Mouse (Mus musculus): ENCODE measurements around the gene Ptges3.
"Not testable (repeated sequence)": the region's sequence is repeated elsewhere in the genome, so short reads cannot be mapped to it uniquely, and the experiment has no call there.

Gene Ptges3

DNA sequence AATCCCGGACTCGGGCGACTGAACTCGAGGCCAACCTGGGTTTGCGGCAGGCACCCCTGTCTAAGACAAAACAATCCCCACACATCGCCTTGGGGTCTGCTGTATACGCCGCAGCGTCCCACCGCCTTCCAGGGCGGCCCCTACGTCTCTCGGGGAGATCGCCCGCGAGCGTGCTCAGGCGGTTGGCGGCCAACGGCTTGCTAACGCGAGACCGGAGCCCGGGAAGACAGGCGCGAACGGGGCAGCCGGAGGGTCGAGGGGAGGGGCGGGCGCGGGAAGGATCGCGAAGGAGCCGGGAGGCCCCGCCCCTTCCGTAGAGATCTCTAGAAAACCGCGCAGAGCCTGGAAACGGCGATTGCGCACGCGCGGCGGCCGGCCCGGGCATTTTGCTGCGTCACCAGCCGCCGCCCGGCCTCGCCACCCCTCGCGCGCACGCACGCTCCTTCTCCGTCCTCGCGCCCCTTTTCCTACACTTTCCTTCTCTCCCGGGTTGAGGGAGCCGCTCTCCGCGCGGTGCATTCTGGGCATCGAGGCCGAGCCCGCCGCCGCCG, at the start of gene Ptges3:
Ptges3 (plus strand) TSS at position 354 of the 551 bp plus-strand sequence.
- peak; percentile 93 for ATAC-seq (ENCODE audit: insufficient number of reproducible peaks, low FRiP score, low TSS enrichment)

DNA sequence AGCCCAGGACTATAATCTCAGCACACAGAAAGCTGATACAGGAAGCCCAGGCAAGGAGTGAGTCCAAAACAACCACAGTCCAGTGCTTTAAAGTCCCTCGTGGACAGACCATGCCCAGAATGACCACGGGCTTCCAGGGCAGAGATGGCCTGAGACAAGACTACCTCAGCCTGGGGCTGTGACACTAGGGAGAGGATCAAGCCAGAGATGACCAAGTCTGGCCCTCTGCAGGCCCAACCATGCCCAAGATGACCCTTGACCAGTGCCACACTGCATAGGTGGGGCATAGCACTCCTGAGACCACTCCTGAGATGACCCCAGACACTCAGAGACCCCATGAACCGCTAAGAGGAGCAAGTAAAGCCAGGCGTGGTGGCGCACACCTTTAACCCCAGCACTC, 49.0 kb upstream of the Ptges3 start:
- ATAC-seq (ENCODE audit: insufficient number of reproducible peaks, low FRiP score, low TSS enrichment) = no peak

DNA sequence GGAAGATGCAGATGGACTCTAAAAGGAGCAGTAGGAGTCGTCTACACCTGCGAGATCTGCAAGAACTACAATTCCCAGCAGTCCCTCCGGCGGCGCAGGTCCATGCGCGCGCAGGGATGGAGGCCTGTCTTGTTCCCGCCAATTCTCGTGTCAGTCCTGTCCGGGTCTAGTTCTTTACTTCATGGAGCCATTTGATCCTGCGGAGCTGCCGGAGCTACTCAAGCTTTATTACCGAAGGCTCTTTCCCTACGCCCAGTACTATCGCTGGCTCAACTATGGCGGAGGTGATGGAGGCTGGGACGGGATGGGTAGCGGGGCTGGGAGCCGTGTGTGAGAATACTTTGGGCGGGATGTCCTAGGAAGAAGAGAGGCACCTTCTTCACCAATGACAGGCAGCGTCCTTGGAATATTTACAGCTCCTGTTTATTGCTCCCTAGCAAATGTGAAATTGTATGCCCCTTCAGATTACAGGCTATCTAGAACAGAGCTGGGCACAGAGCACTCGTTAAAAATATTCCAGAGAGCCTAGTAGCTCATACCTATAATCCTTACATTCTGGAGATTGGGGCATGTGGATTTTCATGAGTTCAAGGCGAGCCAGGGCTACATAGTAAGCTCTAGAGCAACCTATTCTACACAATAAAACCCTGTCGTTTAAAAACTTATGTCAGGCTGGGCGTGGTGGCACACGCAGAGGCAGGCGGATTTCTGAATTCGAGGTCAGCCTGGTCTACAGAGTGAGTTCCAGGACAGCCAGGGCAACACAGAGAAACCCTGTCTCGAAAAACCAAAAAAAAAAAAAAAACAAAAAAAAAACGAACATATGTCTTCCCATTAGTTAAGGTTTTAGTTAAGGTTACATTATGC, 43.5 kb upstream of the Ptges3 start, which contains the start of gene Prim1:
Prim1 (plus strand) TSS at position 101 of the 867 bp plus-strand sequence.
- ATAC-seq (ENCODE audit: insufficient number of reproducible peaks, low FRiP score, low TSS enrichment) = peak; percentile 96

DNA sequence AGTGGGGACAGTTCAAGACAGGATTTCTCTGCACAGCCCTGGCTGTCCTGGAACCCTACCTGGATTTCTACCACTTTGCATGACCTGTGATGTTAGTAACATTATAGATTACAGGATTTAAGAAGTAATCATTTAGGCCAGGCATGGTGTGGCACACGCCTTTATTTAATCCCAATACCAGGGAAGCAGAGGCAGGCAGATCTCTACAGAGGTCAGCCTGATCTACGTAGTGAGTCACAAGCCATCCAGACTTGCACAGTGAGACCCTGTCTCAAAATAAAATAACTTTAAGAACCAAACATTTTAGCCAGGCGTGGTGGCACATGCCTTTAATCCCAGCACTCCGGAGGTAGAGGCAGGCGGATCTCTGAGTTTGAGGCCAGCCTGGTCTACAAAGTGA, 36.6 kb upstream of the Ptges3 start:
- ATAC-seq (ENCODE audit: insufficient number of reproducible peaks, low FRiP score, low TSS enrichment) = no peak

DNA sequence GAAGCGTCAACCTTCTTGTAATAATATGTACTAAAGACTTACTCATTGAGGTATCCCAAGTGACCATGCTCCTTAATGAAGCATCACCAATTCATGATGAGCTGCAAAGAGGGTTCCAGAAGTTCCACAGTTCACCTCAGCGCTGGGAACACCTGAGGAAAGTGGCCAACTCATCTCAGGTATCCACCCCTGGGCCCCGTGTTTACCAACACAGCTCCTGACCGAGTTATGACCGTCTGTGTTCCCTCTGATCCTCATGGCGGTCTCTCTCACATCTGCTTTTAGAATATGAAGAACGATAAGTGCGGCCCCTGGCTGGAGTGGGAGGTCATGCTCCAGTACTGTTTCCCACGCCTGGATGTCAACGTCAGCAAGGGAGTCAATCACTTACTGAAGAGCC, 35.3 kb upstream of the Ptges3 start:
- no peak for ATAC-seq (ENCODE audit: insufficient number of reproducible peaks, low FRiP score, low TSS enrichment)

DNA sequence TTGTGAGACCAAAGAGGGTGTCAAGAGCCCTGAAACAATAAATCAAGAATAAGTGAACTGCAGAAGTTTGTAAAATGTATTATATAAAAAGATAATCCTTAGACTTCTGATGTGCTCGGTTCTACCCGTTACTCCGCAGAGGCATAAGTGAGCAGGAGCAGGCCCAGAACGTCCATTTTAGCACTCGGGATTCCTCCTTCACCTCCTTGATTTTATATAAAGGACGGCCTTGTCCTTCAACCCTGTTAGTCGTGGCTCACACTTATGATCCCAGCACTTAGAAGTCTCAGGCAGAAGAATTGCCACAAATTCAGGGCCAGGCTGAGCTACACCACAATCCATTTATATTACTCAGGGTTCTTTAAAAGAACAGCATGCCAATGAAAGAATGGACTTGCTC, 28.8 kb upstream of the Ptges3 start:
- ATAC-seq (ENCODE audit: insufficient number of reproducible peaks, low FRiP score, low TSS enrichment) = no peak

DNA sequence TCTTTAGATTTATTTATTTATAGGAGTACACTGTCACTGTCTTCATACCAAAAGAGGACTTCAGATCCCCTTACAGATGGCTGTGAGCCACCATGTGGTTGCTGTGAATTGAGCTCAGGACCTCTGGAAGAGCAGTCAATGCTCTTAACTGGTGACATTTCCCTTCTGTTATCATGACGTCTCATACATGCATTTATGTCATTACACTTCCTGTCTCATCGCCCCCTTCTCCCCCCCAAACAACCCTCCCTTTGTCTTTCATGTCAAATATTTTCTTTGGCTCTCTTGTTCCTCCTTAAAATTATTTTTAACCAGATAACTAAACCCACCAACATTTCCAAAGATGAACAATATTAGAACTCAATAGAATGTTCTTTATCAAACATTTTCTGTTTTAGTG, 27.9 kb upstream of the Ptges3 start:
- no peak for ATAC-seq (ENCODE audit: insufficient number of reproducible peaks, low FRiP score, low TSS enrichment)

DNA sequence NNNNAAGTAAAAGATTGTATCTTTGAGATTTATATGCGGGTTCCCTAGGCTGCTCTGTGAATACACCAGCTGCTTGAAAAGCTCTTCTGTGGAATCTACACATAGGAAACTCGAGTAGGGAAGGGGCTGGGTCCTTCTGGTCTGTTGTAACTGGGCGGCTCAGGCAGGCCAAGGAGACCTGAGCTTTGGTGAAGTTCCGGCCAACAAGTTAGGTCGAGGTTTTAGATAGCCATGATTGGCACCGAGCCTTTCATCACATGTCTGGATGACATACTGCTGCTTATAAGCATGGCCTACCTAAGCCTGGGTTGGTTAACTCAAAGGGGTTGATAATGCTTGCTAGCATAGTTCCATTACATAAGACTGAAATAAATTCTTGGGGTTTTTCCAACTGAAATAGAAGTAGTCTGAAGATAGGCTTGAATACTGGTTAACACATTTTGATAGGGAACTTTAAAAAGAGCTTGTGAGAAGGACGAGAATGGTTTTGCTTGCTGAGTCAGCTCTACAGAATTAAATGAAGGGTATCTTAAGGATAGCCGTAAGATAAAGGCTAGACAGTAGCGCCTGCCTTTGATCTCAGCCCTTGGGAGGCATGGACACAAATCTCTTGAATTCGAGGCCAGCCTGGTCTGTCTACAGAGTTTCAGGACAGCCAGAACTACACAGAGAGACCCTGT, 21.9 kb upstream of the Ptges3 start:
- ATAC-seq (ENCODE audit: insufficient number of reproducible peaks, low FRiP score, low TSS enrichment) = no peak

DNA sequence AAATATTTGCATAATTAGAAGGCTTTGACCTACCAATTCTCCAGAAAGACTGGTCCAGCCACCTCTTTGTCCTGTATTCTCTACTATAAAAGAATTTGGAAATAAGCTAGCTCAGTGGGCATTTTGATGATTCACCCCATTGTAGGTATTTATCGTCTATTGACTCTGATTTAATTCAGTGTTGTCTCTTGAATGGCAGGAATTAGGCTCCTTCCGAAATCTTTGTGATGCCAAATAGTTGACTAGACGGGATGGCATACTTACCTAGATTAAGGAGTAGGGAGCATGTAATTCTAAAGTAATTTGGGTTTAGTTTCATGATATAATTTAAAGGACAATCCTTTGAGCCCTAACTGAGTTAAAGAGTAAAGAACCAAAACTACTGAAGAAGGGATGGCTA, 20.8 kb upstream of the Ptges3 start:
- no peak for ATAC-seq (ENCODE audit: insufficient number of reproducible peaks, low FRiP score, low TSS enrichment)

DNA sequence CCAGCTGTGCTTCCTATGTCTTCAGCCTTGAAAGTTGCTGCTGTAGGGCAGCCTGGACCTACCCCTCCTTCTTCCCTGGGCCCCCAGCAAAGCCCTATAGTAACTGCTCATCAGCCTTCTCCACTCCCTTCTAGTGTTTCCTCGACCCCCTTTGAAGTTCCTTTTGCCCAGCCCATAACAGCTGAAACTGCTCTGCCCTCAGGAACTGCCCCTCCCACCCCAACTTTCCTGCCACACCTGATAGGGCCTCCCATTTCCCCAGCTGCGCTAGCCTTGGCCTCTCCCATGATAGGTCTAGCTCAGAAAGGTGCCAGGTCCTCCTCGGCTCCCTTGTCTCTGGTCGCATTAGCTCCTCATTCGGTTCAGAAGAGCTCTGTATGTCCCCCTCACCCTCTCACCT, 19.6 kb upstream of the Ptges3 start:
- no peak for ATAC-seq (ENCODE audit: insufficient number of reproducible peaks, low FRiP score, low TSS enrichment)

DNA sequence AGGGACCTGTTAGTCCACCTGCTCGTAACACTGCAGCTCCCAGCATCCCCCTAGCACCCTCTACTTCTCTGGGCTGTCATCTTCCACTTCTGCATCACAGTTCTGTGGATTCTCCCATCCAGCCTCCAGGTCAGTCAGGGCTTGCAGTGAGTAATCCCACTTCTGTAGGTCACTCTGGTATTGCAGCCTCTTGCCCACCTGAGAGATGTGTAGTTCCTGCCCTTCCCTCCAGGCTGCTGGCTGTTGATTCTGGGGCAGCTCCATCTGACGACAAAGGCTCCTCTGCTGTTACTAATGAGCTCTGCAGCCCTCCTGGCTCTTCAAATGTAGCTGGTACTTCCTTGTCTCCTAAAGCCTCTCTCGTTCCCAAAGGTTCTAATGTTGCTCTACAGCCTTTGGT, 18.9 kb upstream of the Ptges3 start:
- no peak for ATAC-seq (ENCODE audit: insufficient number of reproducible peaks, low FRiP score, low TSS enrichment)

DNA sequence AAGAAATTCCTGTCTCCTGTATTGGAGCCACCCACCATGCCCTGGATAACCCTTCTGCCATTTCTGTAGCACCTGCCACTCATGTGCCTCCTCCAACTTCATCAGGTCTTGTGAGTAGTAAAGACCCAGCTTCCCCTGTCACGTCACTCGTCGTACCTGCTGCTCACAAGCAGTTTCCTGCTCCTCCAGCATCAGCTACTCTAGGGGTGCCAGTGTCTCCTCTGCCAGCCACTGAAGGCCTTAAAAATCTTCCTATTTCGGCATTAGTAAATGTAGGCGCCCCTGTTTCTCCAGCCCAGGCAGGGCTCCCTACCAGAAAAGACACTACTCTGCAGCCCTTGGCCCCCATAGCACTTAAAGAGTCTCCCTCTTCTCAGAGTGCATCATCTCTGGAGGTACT, 18.5 kb upstream of the Ptges3 start:
- no peak for ATAC-seq (ENCODE audit: insufficient number of reproducible peaks, low FRiP score, low TSS enrichment)

DNA sequence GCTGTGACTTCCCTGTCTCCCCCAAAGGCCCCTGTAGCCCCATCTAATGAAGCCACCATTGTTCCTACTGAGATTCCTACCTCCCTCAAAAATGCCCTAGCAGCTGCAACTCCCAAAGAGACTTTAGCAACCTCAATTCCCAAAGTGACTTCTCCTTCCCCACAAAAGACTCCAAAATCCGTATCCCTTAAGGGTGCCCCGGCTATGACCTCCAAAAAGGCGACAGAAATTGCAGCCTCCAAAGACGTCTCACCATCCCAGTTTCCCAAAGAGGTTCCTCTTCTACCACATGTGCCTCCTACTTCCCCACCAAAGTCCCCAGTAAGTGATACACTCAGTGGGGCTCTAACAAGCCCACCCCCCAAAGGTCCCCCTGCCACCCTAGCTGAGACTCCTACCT, 17.1 kb upstream of the Ptges3 start:
- ATAC-seq (ENCODE audit: insufficient number of reproducible peaks, low FRiP score, low TSS enrichment) = no peak

DNA sequence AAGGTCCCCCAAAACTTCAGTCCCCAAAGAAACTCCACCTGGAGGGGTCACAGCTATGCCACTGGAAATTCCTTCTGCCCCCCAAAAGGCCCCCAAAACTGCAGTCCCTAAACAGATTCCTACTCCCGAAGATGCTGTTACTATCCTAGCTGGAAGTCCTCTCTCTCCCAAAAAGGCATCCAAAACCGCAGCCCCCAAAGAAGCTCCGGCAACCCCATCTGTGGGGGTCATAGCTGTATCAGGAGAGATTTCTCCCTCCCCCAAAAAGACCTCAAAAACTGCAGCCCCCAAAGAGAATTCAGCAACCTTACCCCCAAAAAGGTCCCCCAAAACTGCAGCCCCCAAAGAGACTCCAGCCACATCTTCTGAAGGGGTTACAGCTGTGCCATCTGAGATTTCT, 16.3 kb upstream of the Ptges3 start:
- no peak for ATAC-seq (ENCODE audit: insufficient number of reproducible peaks, low FRiP score, low TSS enrichment)

DNA sequence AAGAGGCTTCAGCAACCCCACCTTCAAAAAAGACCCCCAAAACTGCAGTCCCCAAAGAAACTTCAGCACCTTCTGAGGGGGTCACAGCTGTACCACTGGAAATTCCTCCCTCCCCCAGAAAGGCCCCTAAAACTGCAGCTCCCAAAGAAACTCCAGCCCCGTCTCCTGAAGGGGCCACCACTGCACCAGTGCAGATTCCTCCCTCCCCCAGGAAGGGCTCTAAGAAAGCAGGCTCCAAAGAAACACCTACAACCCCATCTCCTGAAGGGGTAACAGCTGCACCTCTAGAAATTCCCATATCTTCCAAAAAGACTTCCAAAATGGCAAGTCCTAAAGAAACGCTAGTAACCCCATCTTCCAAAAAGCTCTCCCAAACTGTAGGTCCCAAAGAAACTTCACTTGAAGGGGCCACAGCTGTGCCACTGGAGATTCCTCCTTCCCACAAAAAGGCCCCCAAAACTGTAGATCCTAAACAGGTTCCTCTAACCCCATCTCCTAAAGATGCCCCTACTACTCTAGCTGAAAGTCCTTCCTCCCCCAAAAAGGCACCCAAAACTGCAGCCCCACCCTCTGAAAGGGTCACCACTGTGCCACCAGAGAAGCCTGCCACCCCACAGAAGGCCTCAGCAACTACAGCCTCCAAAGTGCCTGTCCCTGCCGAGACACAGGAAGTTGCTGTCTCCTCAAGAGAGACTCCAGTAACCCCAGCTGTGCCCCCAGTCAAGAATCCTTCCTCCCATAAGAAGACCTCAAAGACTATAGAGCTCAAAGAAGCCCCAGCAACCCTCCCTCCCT, 15.5 kb upstream of the Ptges3 start:
- no peak for ATAC-seq (ENCODE audit: insufficient number of reproducible peaks, low FRiP score, low TSS enrichment)

DNA sequence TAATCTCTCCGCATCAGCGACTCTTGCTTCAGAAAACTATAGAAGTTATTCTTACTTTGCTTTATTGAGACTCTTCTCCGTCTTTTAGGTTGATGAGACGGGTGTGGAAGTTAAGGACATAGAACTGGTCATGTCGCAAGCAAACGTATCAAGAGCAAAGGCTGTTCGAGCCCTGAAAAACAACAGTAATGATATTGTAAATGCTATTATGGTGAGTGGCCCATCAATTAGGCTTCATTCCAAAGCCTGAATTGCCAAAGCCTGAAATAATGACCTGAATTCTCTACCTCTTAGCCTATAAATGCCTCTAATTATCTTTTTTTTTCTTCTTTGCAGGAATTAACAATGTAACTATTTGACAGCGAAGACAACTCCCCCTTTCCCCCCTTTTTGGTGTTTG, 10.6 kb upstream of the Ptges3 start:
- no peak for ATAC-seq (ENCODE audit: insufficient number of reproducible peaks, low FRiP score, low TSS enrichment)

DNA sequence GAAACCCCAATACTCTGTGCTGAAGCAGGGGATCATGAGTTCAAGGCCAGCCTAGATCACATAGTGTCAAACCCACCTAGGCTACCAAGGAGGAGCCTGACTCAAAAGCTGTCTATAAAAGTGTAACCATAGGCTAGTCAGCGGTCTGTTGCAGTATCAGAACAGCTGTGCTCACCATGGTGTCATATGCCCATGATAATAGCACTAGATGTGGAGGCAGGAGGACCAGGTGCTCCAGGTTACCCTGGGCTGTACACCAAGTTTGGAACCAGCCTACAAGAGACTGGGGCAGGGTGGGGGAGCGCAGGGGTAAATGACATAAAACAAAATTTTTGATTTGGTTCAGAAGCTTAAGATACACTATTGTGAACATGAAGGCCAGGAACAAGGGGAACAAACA, 9.0 kb upstream of the Ptges3 start:
- no peak for ATAC-seq (ENCODE audit: insufficient number of reproducible peaks, low FRiP score, low TSS enrichment)

DNA sequence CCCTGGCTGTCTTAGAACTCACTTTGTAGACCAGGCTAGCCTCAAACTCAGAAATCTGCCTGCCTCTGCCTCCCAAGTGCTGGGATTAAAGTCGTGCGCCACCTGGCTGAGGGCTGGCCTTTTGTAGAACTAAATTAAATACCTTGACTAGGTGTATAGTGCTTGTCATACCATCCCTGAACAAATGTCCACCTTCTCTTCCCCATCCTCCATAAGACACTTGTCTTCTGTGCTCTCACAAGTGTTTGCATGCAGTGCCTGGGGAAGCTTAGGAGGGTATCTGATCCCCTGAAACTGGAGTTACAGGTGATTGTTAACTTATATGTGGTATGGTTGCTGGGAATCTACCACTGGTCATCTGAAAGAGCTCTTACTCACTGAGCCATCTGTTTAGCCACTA, 8.4 kb upstream of the Ptges3 start:
- ATAC-seq (ENCODE audit: insufficient number of reproducible peaks, low FRiP score, low TSS enrichment) = no peak

DNA sequence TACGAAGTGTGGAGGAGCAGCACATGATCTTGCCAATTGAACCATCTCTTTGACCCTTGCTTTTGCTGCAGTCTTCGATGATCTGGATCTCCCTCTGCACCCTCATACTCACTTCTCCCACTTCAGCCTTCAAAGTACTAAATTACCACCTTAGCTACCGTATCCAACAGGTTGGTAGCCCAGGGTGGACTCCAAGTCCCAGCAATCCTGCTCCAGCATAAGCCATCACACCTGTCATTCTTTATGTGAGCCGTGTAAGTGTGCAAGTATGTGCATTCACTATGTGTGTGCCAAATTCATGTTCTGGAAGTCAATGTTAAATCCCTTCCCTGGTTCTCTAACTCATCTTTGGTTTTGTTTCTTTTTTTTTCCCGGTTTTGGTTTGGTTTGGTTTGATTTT, 7.2 kb upstream of the Ptges3 start:
- no peak for ATAC-seq (ENCODE audit: insufficient number of reproducible peaks, low FRiP score, low TSS enrichment)

DNA sequence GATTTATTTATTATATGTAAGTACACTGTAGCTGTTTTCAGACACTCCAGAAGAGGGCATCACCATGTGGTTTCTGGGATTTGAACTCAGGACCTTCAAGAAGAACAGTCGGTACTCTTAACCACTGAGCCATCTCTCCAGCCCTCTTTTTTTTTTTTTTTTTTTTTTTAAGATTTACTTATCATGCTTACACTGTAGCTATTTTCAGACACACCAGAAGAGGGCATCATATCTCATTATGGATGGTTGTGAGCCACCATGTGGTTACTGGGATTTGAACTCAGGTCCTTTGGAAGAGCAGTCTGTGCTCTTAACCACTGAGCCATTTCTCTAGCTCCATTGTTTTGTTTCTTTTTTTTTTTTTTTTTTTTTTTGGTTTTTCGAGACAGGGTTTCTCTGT, 6.6 kb upstream of the Ptges3 start:
- not testable (repeated sequence) for ATAC-seq (ENCODE audit: insufficient number of reproducible peaks, low FRiP score, low TSS enrichment)

DNA sequence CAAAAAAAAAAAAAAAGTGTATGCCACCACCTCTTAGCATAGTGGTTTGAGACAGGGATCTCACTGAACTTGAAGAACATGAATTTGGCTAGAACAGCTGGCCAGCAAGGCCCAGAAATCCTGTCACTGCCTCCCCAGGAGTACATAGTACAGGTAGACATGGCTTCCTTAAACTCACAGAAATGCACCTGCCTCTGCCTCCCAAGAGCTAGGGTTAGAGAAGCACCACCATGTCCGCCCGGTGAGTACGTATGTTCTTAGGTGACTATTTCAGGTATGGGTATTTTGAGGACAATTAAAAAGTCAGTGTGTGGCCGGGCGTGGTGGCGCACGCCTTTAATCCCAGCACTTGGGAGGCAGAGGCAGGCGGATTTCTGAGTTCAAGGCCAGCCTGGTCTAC, 5.8 kb upstream of the Ptges3 start:
- ATAC-seq (ENCODE audit: insufficient number of reproducible peaks, low FRiP score, low TSS enrichment) = no peak
